Mouse (Mus musculus) intestine, embryonic 15.5 days (tissue): ENCODE results near the gene Ranbp17. TPM values are rescaled to one million over a fixed set of nuclear protein-coding genes. Genes with fewer than 3 reads are reported as not detected.

Source experiments
- ATAC-seq: fragments of 200-750 bp; cut with Nextera tagmentation; 2 replicates; pipeline ENCODE4 v1.8.0; 2017; ENCODE audit warnings: moderate TSS enrichment, moderate library complexity
- H3K27ac ChIP-seq: fragments of 300-500 bp; sonication (generic); 2 replicates; pipeline ENCODE4 v1.5.1; 2015; ENCODE audit warnings: mild to moderate bottlenecking, inconsistent platforms
- H3K27me3 ChIP-seq: fragments of 300-500 bp; sonication (generic); replicated peaks from 2 replicates; pipeline ENCODE4 v1.6.1; 2015; ENCODE audit warnings: inconsistent platforms
- H3K36me3 ChIP-seq: fragments of 300-500 bp; sonication (generic); 2 replicates; pipeline ENCODE4 v1.6.1; 2015; ENCODE audit warnings: inconsistent platforms
- H3K4me1 ChIP-seq: fragments of 300-500 bp; sonication (generic); replicated peaks from 2 replicates; pipeline ENCODE4 v1.6.1; 2015; ENCODE audit warnings: inconsistent platforms
- H3K4me2 ChIP-seq: fragments of 300-500 bp; sonication (generic); replicated peaks from 2 replicates; pipeline ENCODE4 v1.6.1; 2015; ENCODE audit warnings: mild to moderate bottlenecking, inconsistent platforms
- H3K4me3 ChIP-seq: fragments of 300-500 bp; sonication (generic); replicated peaks from 2 replicates; pipeline ENCODE4 v1.5.1; 2015; ENCODE audit warnings: inconsistent platforms
- H3K9ac ChIP-seq: fragments of 300-500 bp; sonication (generic); 2 replicates; pipeline ENCODE4 v1.6.1; 2015; ENCODE audit warnings: inconsistent platforms
- H3K9me3 ChIP-seq: fragments of 300-500 bp; sonication (generic); 2 replicates; pipeline ENCODE4 v1.6.1; 2016; ENCODE audit warnings: inconsistent platforms
- WGBS: fragments of 180-500 bp; shearing (Covaris S2); methylation state at CpG from one replicate; pipeline ENCODE4 v1.1.7; 2015; 5-methylcytosine and 5-hydroxymethylcytosine counted together
- polyA plus RNA-seq: library from polyadenylated mRNA; unstranded; fragments of >200 nt; fragmentation: Nextera tagmentation; extraction: Ambion mirVana; gene quantifications from 2 replicates; pipeline ENCODE4 v1.2.1, GENCODE M21; 2015

Ranbp17 gene
- polyA plus RNA-seq, 1 experiment from 2014 or later, result 2.7 TPM

DNA sequence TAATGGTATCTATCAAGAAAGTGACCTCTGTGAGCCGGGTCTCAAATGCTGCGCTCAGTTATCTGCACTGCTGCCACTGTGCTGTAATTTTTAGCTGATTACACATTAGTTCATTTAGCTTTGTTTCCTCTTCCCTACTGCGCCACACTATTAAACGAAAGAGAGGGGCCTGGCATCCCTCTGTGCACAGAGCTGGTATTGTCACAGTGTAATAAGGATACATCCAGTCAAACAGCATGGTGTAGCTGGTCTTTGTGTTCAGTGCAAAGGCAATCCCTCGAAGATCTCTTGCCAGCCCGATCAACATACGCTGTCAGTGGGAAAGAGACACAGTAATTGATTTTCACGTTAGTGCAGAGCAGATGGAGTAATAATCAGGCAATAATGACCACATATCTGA is 216.4 kb downstream of the Ranbp17 start:
- Histone ChIP-seq H3K4me3 (no peak overlapping the region), H3K9me3 (no peaks in the 10 kb centered on the region), H3K4me1 (no peaks in the 10 kb centered on the region), H3K27ac (no peak overlapping the region), H3K4me2 (no peak overlapping the region), H3K36me3 (no peaks in the 10 kb centered on the region), H3K9ac (no peak overlapping the region), H3K27me3 (no peaks in the 10 kb centered on the region)
- no peak for ATAC-seq
- WGBS, result 68% methylated on average over 8 of the region's 8 CpGs

GRCm38 (mm10) chr11:33295422-33295821 is 218.1 kb downstream of the Ranbp17 start:
- H3K27ac ChIP-seq, result no peak overlapping the region
- H3K9ac ChIP-seq, result no peak overlapping the region
- H3K4me1 ChIP-seq, result no peaks in the 10 kb centered on the region

DNA sequence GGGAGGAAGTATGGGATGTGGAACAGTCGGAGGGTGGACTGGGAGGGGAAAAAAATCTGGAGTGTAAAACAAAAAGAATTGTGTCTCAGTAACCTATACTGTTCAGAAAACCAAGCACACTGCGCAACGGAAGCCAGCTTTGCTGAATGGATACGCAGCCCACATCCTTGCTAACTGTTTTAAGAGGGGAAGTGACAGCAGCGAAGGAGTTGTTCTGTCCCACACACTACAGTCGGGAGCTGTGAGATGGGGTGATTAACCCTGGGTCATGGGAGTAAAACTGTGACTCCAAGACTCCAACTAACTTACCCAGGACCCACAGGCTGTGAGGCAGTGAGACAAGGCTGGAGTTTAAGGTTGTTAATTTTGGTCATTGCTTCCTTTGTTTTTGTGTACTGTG is 219.5 kb downstream of the Ranbp17 start:
- Histone ChIP-seq H3K27me3 (no peaks in the 10 kb centered on the region), H3K27ac (no peak overlapping the region), H3K4me1 (no peaks in the 10 kb centered on the region), H3K4me3 (no peak overlapping the region), H3K9me3 (no peaks in the 10 kb centered on the region), H3K36me3 (no peaks in the 10 kb centered on the region), H3K4me2 (no peak overlapping the region), H3K9ac (no peak overlapping the region)
- WGBS, result 49% methylated on average over 6 of the region's 6 CpGs
- no peak for ATAC-seq

More at GRCm38 (mm10) chr11:33295422-33295821, 218.1 kb downstream of the Ranbp17 start:
- Histone ChIP-seq H3K4me2 (no peak overlapping the region), H3K27me3 (no peaks in the 10 kb centered on the region), H3K4me3 (no peak overlapping the region), H3K9me3 (no peaks in the 10 kb centered on the region), H3K36me3 (no peaks in the 10 kb centered on the region)
- WGBS, result 36% methylated on average over 3 of the region's 3 CpGs
- no peak for ATAC-seq

GRCm38 (mm10) chr11:33278571-33278970 is 235.0 kb downstream of the Ranbp17 start:
- Histone ChIP-seq H3K4me1 (no peaks in the 10 kb centered on the region), H3K36me3 (no peaks in the 10 kb centered on the region)
- 67% methylated on average over 2 of the region's 2 CpGs for WGBS

DNA sequence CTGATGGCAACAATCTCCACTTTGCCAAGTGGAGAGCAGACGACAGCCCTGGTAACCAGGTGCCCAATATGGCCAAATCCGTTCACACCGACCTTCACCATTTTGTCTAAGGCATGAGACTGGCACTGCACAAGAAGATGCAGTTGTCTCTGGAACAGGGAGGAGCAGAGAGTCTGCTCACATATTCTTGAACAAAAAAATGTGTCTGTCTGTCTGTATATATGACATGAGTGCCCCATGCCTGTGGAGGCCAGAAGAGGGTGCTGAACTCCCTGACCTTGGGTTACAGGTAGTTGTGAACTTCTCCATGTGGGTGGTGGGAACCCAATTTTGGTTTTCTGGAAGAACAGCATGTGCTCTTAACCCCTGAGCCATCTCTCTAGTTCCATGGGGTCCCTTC is 236.9 kb downstream of the Ranbp17 start, which contains the start of gene Gm12117:
Gm12117 (minus strand) TSS at position 101 of the 400 bp plus-strand sequence.
- no peak for ATAC-seq
- no peaks in the 10 kb centered on the region for H3K9me3 ChIP-seq
- H3K4me2 ChIP-seq, result no peak within 1 kb of the TSS
- H3K9ac ChIP-seq, result no peak within 1 kb of the TSS
- H3K27ac ChIP-seq, result no peak within 1 kb of the TSS
- H3K4me3 ChIP-seq, result no peak within 1 kb of the TSS
- H3K4me1 ChIP-seq, result no peaks in the 10 kb centered on the region
- no peaks in the 10 kb centered on the region for H3K36me3 ChIP-seq
- no peaks in the 10 kb centered on the region for H3K27me3 ChIP-seq
- 93% methylated on average over 3 of the region's 3 CpGs for WGBS

More at GRCm38 (mm10) chr11:33278571-33278970, 235.0 kb downstream of the Ranbp17 start:
- no peak overlapping the region for H3K27ac ChIP-seq
- H3K4me3 ChIP-seq, result no peak overlapping the region
- H3K27me3 ChIP-seq, result no peaks in the 10 kb centered on the region
- H3K9me3 ChIP-seq, result no peaks in the 10 kb centered on the region
- H3K4me2 ChIP-seq, result no peak overlapping the region
- ATAC-seq, result no peak
- no peak overlapping the region for H3K9ac ChIP-seq

DNA sequence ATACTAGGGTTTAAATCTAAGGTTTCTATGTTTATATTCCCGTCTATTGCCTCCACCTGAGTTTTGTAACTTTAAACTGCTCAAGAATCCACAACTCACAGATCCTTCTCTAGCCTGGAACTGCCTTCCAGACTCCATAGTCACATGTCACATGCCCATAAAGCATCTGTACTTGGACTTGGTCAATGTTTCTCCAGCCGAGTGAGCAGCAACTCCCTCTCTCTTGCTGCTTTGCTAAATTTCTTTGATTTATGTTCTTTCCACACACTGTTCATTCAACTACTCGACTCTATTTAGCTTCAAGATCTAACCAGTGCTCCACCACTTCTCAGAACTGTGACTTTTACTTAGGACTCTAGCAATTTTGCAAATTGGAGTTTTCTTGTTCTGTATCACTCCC is 238.7 kb downstream of the Ranbp17 start:
- ATAC-seq, result no peak
- no peak overlapping the region for H3K9ac ChIP-seq
- no peak overlapping the region for H3K27ac ChIP-seq
- H3K4me3 ChIP-seq, result no peak overlapping the region
- no peaks in the 10 kb centered on the region for H3K36me3 ChIP-seq
- H3K4me1 ChIP-seq, result no peaks in the 10 kb centered on the region
- H3K27me3 ChIP-seq, result no peaks in the 10 kb centered on the region
- H3K9me3 ChIP-seq, result no peaks in the 10 kb centered on the region
- no peak overlapping the region for H3K4me2 ChIP-seq
- WGBS, result 53% methylated on average over 3 of the region's 3 CpGs

GRCm38 (mm10) chr11:33274294-33274693 is 239.3 kb downstream of the Ranbp17 start:
- ATAC-seq, result no peak
- H3K36me3 ChIP-seq, result no peaks in the 10 kb centered on the region

GRCm38 (mm10) chr11:33240295-33240694 is 273.3 kb downstream of the Ranbp17 start:
- H3K4me1 ChIP-seq, result no peaks in the 10 kb centered on the region
- 74% methylated on average over 3 of the region's 3 CpGs for WGBS

More at GRCm38 (mm10) chr11:33274294-33274693, 239.3 kb downstream of the Ranbp17 start:
- Histone ChIP-seq H3K4me3 (no peak overlapping the region), H3K27ac (no peak overlapping the region), H3K4me1 (no peaks in the 10 kb centered on the region), H3K9ac (no peak overlapping the region), H3K9me3 (no peaks in the 10 kb centered on the region), H3K27me3 (no peaks in the 10 kb centered on the region), H3K4me2 (no peak overlapping the region)
- 86% methylated on average over 1 of the region's 1 CpGs for WGBS

DNA sequence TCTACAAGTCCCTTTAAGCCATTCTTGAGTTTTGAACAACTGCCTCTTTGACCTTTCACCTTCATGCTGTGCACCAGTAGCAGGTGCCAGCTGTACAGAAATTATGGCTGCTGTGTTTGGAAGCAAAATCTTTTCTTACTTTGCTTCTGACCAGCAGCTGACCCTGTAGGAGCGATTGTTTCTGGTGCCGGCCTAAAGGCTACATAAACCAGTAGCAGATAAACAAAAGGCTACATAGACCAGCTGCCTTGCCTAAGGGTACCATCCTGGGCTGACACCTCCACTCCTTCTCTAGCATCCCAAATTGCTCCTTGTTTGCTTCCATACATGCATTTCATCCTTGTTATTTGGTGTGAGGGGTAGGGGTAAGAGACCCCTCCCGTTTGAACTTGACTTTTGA is 279.4 kb downstream of the Ranbp17 start:
- no peaks in the 10 kb centered on the region for H3K27me3 ChIP-seq
- 51% methylated on average over 3 of the region's 3 CpGs for WGBS

More at GRCm38 (mm10) chr11:33240295-33240694, 273.3 kb downstream of the Ranbp17 start:
- H3K36me3 ChIP-seq, result no peaks in the 10 kb centered on the region
- no peak overlapping the region for H3K4me2 ChIP-seq
- H3K9me3 ChIP-seq, result no peaks in the 10 kb centered on the region
- H3K27me3 ChIP-seq, result no peaks in the 10 kb centered on the region
- no peak for ATAC-seq
- H3K27ac ChIP-seq, result no peak overlapping the region
- no peak overlapping the region for H3K9ac ChIP-seq
- no peak overlapping the region for H3K4me3 ChIP-seq

DNA sequence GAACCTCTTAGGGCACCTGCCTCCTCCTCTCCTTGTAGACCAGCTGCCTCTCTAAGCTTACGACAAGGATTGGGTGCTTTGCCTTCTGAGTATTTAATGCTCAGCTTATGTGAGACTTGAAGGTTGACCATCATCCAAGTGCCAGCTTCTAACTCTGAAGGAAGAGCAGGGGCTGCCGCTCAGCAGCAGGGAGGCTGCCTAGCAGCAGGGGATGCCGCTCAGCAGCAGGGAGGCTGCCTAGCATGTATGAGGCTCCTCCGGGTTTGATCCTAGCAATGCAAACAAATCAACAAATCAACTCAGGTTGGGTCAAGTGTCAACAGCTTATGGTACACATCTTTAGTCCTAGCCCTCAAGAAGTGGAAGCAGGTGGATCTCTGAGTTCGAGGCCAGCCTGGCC is 281.5 kb downstream of the Ranbp17 start:
- 75% methylated on average over 5 of the region's 5 CpGs for WGBS
- Histone ChIP-seq H3K27ac (no peak overlapping the region), H3K9ac (no peak overlapping the region), H3K4me2 (no peak overlapping the region), H3K4me1 (no peaks in the 10 kb centered on the region), H3K36me3 (no peaks in the 10 kb centered on the region), H3K27me3 (no peaks in the 10 kb centered on the region), H3K4me3 (no peak overlapping the region), H3K9me3 (no peaks in the 10 kb centered on the region)
- ATAC-seq, result no peak

More for the DNA sequence above, 279.4 kb downstream of the Ranbp17 start:
- Histone ChIP-seq H3K36me3 (no peaks in the 10 kb centered on the region), H3K27ac (no peak overlapping the region), H3K4me3 (no peak overlapping the region), H3K4me1 (no peaks in the 10 kb centered on the region), H3K9ac (no peak overlapping the region), H3K9me3 (no peaks in the 10 kb centered on the region), H3K4me2 (no peak overlapping the region)
- ATAC-seq, result no peak

GRCm38 (mm10) chr11:33228186-33228585 is 285.4 kb downstream of the Ranbp17 start:
- Histone ChIP-seq H3K27me3 (no peaks in the 10 kb centered on the region), H3K36me3 (no peaks in the 10 kb centered on the region), H3K9ac (no peak overlapping the region), H3K27ac (no peak overlapping the region), H3K4me2 (no peak overlapping the region), H3K9me3 (no peaks in the 10 kb centered on the region), H3K4me1 (no peaks in the 10 kb centered on the region), H3K4me3 (no peak overlapping the region)
- ATAC-seq, result no peak
- WGBS, result 83% methylated on average over 2 of the region's 2 CpGs

GRCm38 (mm10) chr11:33226516-33226915 is 287.0 kb downstream of the Ranbp17 start:
- Histone ChIP-seq H3K27me3 (no peaks in the 10 kb centered on the region), H3K9ac (no peak overlapping the region), H3K4me3 (no peak overlapping the region), H3K4me1 (0 out of 2 replicates have a peak, but pooled peaks cover 3% of the 10 kb centered on the region), H3K9me3 (no peaks in the 10 kb centered on the region), H3K27ac (no peak overlapping the region), H3K36me3 (no peaks in the 10 kb centered on the region), H3K4me2 (no peak overlapping the region)
- WGBS, result 74% methylated on average over 8 of the region's 8 CpGs
- no peak for ATAC-seq

DNA sequence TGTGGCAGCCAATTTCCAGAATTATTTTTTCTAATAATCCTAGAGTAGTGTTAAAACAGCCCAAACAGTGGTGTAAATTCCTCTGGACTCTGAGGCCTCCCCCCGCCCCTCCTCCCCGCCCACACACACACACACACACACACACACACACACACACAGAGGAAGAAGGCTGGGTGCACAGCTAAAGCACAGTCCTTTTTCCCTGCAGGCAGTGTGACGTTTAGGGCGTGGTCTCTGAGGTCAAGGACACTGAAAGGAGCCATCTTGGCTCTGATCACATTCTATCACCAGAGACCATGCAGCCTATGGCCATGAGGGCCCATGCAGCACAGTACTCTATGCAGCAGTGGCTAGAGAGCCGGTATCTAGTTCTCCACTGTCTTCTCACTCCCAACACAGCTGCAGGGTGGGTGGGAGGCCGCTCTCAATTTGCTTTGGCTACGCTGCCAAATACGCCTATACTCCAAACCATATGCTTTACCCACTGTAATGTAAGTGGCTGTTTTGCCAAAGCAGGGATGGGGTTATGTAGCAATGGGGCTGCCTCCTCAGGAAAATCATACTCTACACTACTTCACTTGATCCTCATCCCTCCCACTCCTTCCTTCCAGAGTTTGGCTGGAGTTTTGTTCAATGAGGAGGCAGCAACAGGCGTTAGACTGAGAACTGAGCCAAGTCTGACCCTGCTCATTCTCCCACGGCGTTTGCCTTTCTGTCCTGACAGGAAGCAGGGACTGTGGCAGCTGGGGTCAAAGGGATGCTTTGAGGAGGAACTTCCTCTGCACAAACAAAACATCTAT is 291.8 kb downstream of the Ranbp17 start:
- 50% methylated on average over 11 of the region's 11 CpGs for WGBS
- H3K9ac ChIP-seq, result no peak overlapping the region
- no peak overlapping the region for H3K4me3 ChIP-seq
- no peak overlapping the region for H3K4me2 ChIP-seq
- 0 out of 2 replicates have a peak, but pooled peaks cover 8% of the 10 kb centered on the region for H3K4me1 ChIP-seq
- ATAC-seq, result peak; percentile 34; the same call in 1 of the 2 replicates
- H3K36me3 ChIP-seq, result no peaks in the 10 kb centered on the region
- peak overlapping the region; percentile 48 for H3K27ac ChIP-seq
- H3K27me3 ChIP-seq, result no peaks in the 10 kb centered on the region
- no peaks in the 10 kb centered on the region for H3K9me3 ChIP-seq
